Mouse (Mus musculus) lung, postnatal 4 days (tissue): Measurements from ENCODE around the gene Pde8b.
"Not testable (repeated sequence)": the region's sequence is repeated elsewhere in the genome, so short reads cannot be mapped to it uniquely, and the experiment has no call there.

Experiments
- DNase-seq, 2 experiments: peaks; one replicate each; pipeline ENCODE4 v3.0.0; 2021

The Pde8b gene

GRCm38 (mm10) chr13:95215661-95216170 lies 34.4 kb downstream of the Pde8b start:
- not testable (repeated sequence) for DNase-seq

- no peak for DNase-seq
These were observed 37.8 kb downstream of the Pde8b start for GRCm38 (mm10) chr13:95212320-95212719.

- DNase-seq, result not testable (repeated sequence)
These were observed 42.8 kb downstream of the Pde8b start for GRCm38 (mm10) chr13:95207301-95207700.

DNA sequence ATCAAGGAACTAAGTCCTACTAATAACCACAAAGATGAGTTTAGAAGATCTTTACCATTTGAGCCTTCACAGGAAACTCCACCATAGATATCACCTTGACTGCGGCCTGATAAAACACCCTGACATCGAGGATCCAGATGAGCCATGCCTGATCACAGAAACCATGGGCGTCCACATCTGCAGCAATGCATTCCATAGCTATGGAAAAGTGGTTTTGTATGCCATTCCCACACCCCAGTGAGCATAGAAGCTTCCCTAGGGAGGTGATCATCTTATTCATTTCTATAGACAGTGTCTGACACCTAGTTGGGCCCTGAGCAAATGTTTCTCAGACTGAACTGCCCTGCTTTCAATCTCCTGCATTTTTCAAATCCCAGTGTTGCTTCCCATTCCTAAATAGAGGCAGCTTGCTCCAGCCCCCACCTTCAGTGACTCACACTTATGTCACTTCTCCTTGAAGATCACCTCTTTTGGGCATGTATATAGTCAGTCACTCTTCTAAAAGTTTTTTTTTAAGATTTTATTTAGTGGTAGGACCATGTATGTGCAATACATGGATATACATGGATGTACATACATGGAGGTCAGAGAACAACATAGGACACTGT lies 47.9 kb downstream of the Pde8b start:
- DNase-seq, result no peak

DNA sequence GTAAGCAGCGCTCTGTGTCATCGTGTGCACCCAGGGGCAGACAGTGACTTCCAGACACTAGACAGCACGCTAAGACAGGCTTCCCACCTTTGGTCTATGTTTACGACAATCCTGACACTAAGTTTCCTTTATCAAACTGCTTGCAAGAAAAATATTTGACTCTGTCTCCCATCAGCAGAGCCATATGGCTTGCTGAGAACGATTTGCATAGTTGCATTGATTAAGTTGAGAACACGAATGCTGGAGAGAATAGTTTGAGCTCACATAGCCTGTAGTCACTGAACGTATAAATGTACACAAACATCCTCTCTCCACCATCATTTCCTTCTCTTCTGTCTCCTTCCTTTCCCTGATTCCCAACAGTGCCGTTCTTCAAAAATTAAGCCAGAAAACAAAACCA lies 49.3 kb downstream of the Pde8b start:
- no peak for DNase-seq

DNA sequence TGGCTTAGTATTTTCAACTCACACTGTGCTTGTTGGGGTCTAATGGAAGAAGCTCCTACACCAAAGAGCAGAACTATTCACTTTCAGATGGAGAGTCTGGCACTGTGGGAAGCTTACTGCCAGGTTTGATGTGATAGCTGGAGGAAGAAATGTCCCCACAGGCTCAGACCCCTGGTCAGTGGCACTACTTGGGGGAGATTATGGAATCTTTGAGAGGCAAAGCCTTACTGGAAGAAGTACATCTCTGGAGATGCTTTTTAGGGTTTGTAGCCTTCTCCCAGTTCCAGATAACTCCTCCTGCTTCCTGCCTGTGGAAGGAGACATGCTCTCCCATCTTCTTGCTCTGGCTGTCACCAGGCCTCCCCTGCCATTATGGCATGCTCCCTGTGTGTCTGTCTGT lies 50.1 kb downstream of the Pde8b start:
- DNase-seq, result no peak

GRCm38 (mm10) chr13:95196106-95196705 lies 53.9 kb downstream of the Pde8b start:
- DNase-seq, result no peak

DNA sequence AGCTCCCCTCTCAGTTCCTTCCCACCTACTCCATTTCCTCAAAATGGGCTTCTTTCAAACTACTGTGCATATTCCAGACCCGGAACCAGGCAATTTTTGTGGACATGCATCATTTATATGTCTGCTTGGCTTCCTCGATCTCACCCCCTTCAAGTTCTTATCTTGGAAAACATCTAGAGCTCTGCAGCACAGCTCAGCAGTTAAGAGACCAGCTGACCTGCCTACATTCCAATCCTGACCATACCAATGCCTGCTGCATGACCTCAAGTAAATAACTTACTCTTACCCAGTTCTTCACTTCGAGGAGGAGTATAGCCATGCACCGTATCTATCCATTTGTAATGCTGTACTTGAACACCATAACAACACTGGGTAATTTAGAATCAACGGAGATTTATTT lies 58.2 kb downstream of the Pde8b start:
- DNase-seq, result no peak

- DNase-seq, result no peak
These were observed 61.0 kb downstream of the Pde8b start for GRCm38 (mm10) chr13:95189111-95189510.

- DNase-seq, result no peak
These were observed 62.9 kb downstream of the Pde8b start for GRCm38 (mm10) chr13:95187153-95187665.

DNA sequence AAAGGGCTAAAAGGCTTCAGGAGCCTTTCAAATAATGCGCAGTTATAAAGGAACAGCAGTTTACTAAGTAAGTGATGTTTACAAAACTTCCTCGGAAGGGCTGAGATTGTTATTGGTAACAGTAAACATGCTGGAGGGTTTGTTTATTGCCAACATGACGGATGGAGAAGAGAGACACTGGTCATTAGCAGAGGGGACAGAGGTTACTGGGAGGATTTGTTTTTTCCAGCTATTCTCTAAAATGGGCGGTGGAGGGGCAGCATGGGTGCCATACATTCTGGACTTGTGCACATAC lies 63.4 kb downstream of the Pde8b start:
- no peak for DNase-seq

DNA sequence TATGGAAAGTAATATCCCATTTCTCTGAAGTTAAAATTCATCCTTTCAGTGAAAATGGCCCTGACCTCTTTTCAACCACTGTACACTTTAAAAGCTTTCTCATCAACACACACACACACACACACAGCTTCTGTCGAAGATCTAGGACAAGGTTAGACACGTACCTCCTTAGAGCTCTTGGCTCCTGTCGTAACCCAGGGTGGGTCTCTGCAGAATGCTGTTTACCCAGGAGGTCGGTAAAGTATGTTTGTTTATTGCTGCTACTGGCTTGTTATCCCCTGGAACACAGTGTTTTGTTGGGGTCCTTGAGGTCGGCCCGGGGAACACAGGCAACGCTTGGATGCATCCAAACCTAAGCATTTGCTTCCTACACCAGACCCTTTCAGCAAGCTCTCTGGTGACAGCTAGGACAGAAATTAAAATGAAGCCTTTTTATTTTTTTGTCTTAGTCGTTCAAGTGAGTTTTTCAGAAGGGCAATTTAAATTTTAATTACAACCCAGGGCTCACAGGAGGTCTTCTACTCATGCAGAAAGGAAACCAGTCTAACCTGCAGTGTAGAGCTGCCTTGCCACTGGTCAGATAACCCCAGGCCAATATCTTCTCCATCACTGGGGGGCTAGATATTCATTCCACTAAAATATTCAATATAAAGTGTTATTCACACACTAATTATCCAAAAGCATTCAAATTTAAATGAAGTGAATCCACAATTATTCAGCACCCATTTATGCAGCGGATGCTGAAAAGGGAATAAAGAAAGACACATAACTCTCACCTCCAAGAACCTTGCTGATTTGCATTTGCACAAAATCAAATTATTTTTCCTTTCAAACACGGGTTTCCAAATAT lies 64.0 kb downstream of the Pde8b start:
- no peak for DNase-seq

DNA sequence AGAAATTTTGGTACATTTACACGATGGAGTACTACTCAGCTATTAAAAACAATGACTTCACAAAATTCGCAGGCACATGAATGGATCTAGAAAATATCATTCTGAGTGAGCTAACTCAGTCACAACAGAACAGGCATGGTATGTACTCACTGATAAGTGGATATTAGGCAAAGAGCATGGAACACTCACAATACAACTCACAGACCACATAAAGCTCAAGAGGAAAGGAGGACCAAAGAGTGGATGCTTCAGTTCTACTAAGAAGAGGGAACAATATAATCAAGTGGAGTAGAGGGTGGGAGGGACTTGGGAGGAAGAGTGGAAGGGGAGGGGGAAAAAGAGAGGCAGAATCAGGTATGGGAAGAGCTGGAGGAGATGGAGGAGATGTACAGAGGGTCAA lies 66.5 kb downstream of the Pde8b start:
- DNase-seq, result no peak

DNA sequence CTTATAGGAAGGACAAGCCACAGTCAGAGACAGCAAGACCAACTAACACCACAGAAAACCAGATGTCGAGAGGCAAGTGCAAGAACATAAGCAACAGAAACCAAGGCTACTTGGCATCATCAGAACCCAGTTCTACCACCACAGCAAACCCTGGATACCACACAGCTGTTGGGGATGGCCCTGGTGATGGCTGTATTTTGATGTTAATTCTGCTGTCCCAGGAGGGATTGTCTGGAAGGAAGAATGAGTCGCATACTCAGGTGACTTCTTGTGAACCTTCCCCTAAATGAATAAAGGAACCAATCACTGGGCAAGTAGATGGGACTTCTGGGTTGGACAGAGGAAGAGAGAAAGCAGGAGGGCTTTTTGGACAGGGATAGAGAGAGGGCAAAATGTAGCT lies 69.9 kb downstream of the Pde8b start:
- DNase-seq, result no peak

DNA sequence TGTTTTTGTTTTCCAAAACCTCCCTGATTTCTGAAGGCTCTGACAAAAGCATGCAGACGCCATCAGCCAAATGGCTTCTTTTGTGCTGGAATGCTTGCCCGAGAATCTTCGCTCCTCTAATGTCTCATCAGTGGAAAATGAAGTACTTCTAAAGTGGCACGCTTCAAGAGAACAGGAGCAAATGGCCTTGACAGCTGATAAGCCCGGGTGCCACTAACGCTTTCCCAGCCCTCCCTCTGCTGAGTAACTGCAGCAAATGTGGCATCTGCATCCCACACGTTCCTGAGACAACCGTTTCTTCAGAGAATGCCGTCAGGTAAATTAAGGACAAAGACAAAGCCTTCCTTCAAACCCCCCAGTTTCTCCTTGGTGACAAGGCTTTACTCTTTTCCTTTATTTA lies 72.8 kb downstream of the Pde8b start:
- no peak for DNase-seq

DNA sequence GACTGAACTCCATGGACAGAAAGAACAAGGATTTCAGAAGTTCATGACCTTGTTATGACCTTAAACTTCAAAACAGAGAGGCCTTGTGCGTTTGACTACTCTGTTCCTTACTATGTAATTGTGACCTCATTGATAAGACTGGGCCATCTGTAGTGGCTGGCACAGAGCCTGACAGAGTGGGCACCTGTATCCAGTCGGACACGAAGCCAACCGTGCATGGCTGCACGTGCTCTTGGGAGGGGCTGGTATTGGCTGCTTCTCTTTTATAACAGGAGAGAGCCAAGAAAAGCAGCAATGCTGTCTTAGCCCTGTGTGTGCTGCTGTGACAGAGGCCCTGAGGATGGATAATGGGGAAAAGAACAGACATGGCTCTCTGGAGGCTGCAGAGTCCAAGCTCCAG lies 73.7 kb downstream of the Pde8b start:
- DNase-seq, result no peak

DNA sequence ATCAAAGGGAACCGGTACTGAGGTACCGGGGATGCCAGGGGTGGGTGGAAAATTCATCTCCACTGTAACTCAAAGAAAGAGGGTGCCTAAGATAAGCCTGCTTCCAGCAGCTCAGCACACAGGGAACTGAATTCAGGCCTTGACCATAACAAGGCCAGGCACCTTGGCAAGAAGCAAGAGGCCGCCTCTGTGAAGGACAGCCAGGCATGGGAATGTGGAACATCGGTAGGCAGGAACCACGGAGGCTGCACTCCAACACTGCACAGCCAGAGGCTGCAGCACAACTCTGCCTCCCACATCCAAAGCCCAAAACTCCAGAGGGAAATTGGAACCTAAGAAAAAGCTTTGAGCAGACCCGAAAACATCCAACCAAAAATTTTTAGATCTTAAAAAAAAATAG lies 75.9 kb downstream of the Pde8b start:
- no peak for DNase-seq

- no peak for DNase-seq
These were observed 77.8 kb downstream of the Pde8b start for GRCm38 (mm10) chr13:95172346-95172745.

GRCm38 (mm10) chr13:95160211-95160610 lies 89.9 kb downstream of the Pde8b start:
- DNase-seq, result no peak

GRCm38 (mm10) chr13:95158986-95159385 lies 91.2 kb downstream of the Pde8b start:
- no peak for DNase-seq

GRCm38 (mm10) chr13:95144746-95145145 lies 105.4 kb downstream of the Pde8b start:
- no peak for DNase-seq

- no peak for DNase-seq
These were observed 109.6 kb downstream of the Pde8b start for GRCm38 (mm10) chr13:95140460-95141079.
